Mouse (Mus musculus): Measurements from ENCODE around the gene Gm49388. TPM values are rescaled to one million over a fixed set of nuclear protein-coding genes. Genes with fewer than 3 reads are reported as not detected.

The Gm49388 gene
- polyA plus RNA-seq, 1 experiment from 2014 or later: not detected

GRCm38 (mm10) chr7:127840886-127841285, 55.5 kb downstream of the Gm49388 start:
- Histone ChIP-seq H3K9me3 (ENCODE audit: control insufficient read depth, low read length) (no peaks in the 10 kb centered on the region), H3K36me3 (ENCODE audit: control insufficient read depth, insufficient read depth, low read length) (peaks cover 2% of the 10 kb centered on the region; the same call in 1 of the 2 replicates), H3K4me2 (ENCODE audit: low read length) (peak overlapping the region; percentile 91), H3K27me3 (replicated peaks; ENCODE audit: control insufficient read depth, insufficient read depth, low read length) (no peaks in the 10 kb centered on the region), H3K4me1 (ENCODE audit: control insufficient read depth, insufficient read depth, low read depth, low read length) (peaks cover 11% of the 10 kb centered on the region; the same call in 1 of the 2 replicates), H3K4me3 (ENCODE audit: low read length) (peak overlapping the region; percentile 49), H3K27ac (ENCODE audit: low read depth, low read length) (peak overlapping the region; percentile 94), H3K9ac (ENCODE audit: low read depth, low read length) (peak overlapping the region; percentile 70)
- 4% methylated on average over 15 of the region's 15 CpGs for WGBS
- peak; percentile 18; the same call in 1 of the 2 replicates for ATAC-seq

- Histone ChIP-seq H3K27ac (ENCODE audit: low read depth, low read length) (peak overlapping the region; percentile 94), H3K27me3 (replicated peaks; ENCODE audit: control insufficient read depth, insufficient read depth, low read length) (no peaks in the 10 kb centered on the region), H3K4me1 (ENCODE audit: control insufficient read depth, insufficient read depth, low read depth, low read length) (peaks cover 11% of the 10 kb centered on the region; the same call in 1 of the 2 replicates), H3K36me3 (ENCODE audit: control insufficient read depth, insufficient read depth, low read length) (peaks cover 4% of the 10 kb centered on the region; the same call in 1 of the 2 replicates), H3K4me3 (ENCODE audit: low read length) (peak overlapping the region; percentile 49), H3K9ac (ENCODE audit: low read depth, low read length) (peak overlapping the region; percentile 70), H3K4me2 (ENCODE audit: low read length) (peak overlapping the region; percentile 91), H3K9me3 (ENCODE audit: control insufficient read depth, low read length) (no peaks in the 10 kb centered on the region)
- peak; percentile 96 for ATAC-seq
- WGBS: under 1% methylated on average over 46 of the region's 46 CpGs
These were observed 56.1 kb downstream of the Gm49388 start for GRCm38 (mm10) chr7:127841340-127842000.

GRCm38 (mm10) chr7:127842001-127842718, 56.8 kb downstream of the Gm49388 start:
- Histone ChIP-seq H3K4me2 (ENCODE audit: low read length) (peak overlapping the region; percentile 91), H3K27ac (ENCODE audit: low read depth, low read length) (peak overlapping the region; percentile 94), H3K27me3 (replicated peaks; ENCODE audit: control insufficient read depth, insufficient read depth, low read length) (no peaks in the 10 kb centered on the region), H3K9me3 (ENCODE audit: control insufficient read depth, low read length) (no peaks in the 10 kb centered on the region), H3K9ac (ENCODE audit: low read depth, low read length) (peak overlapping the region; percentile 70), H3K4me3 (ENCODE audit: low read length) (peak overlapping the region; percentile 49), H3K4me1 (ENCODE audit: control insufficient read depth, insufficient read depth, low read depth, low read length) (peaks cover 11% of the 10 kb centered on the region; the same call in 1 of the 2 replicates), H3K36me3 (ENCODE audit: control insufficient read depth, insufficient read depth, low read length) (peaks cover 4% of the 10 kb centered on the region; the same call in 1 of the 2 replicates)
- peak; percentile 58 for ATAC-seq
- under 1% methylated on average over 40 of the region's 40 CpGs for WGBS

- Histone ChIP-seq H3K4me1 (ENCODE audit: control insufficient read depth, insufficient read depth, low read depth, low read length) (no peaks in the 10 kb centered on the region), H3K9ac (ENCODE audit: low read depth, low read length) (no peak overlapping the region), H3K4me2 (ENCODE audit: low read length) (no peak overlapping the region), H3K27me3 (replicated peaks; ENCODE audit: control insufficient read depth, insufficient read depth, low read length) (no peaks in the 10 kb centered on the region), H3K9me3 (ENCODE audit: control insufficient read depth, low read length) (no peaks in the 10 kb centered on the region), H3K27ac (ENCODE audit: low read depth, low read length) (no peak overlapping the region), H3K36me3 (ENCODE audit: control insufficient read depth, insufficient read depth, low read length) (peaks cover 2% of the 10 kb centered on the region; the same call in 1 of the 2 replicates), H3K4me3 (ENCODE audit: low read length) (no peak overlapping the region)
- ATAC-seq: no peak
- WGBS: 80% methylated on average over 6 of the region's 6 CpGs
These were observed 64.8 kb downstream of the Gm49388 start for GRCm38 (mm10) chr7:127849973-127850875.

- Histone ChIP-seq H3K27ac (ENCODE audit: low read depth, low read length) (no peak overlapping the region), H3K4me2 (ENCODE audit: low read length) (no peak overlapping the region), H3K36me3 (ENCODE audit: control insufficient read depth, insufficient read depth, low read length) (peaks cover 2% of the 10 kb centered on the region; the same call in 1 of the 2 replicates), H3K4me3 (ENCODE audit: low read length) (no peak overlapping the region), H3K27me3 (replicated peaks; ENCODE audit: control insufficient read depth, insufficient read depth, low read length) (no peaks in the 10 kb centered on the region), H3K9ac (ENCODE audit: low read depth, low read length) (no peak overlapping the region), H3K9me3 (ENCODE audit: control insufficient read depth, low read length) (no peaks in the 10 kb centered on the region), H3K4me1 (ENCODE audit: control insufficient read depth, insufficient read depth, low read depth, low read length) (no peaks in the 10 kb centered on the region)
- ATAC-seq: no peak
- WGBS: 73% methylated on average over 5 of the region's 5 CpGs
These were observed 65.5 kb downstream of the Gm49388 start for GRCm38 (mm10) chr7:127850906-127851305.

Other genes starting within 250 kb of the Gm49388 start
- gene Tmem265, start 224.2 kb upstream of the Gm49388 start, polyA plus RNA-seq (2015; fragmentation: Nextera tagmentation; extraction: Ambion mirVana): 4.3 and 6.2 TPM in 2 replicates
- 60.5 and 60.9 TPM in 2 replicates for gene Phkg2, start 212.3 kb upstream of the Gm49388 start, polyA plus RNA-seq (2015; fragmentation: Nextera tagmentation; extraction: Ambion mirVana)
- 11.6 and 13.3 TPM in 2 replicates for gene Ccdc189, start 197.0 kb upstream of the Gm49388 start, polyA plus RNA-seq (2015; fragmentation: Nextera tagmentation; extraction: Ambion mirVana)
- 38.0 and 48.1 TPM in 2 replicates for gene Rnf40, start 196.8 kb upstream of the Gm49388 start, polyA plus RNA-seq (2015; fragmentation: Nextera tagmentation; extraction: Ambion mirVana)
- 15.0 and 20.7 TPM in 2 replicates for gene Zfp629, start 169.8 kb upstream of the Gm49388 start, polyA plus RNA-seq (2015; fragmentation: Nextera tagmentation; extraction: Ambion mirVana)
- 39.5 and 41.9 TPM in 2 replicates for gene Bcl7c, start 76.7 kb upstream of the Gm49388 start, polyA plus RNA-seq (2015; fragmentation: Nextera tagmentation; extraction: Ambion mirVana)
- gene Ctf1, start 72.9 kb upstream of the Gm49388 start, polyA plus RNA-seq (2015; fragmentation: Nextera tagmentation; extraction: Ambion mirVana): 3.4 and 4.9 TPM in 2 replicates
- 0.15 and 0.20 TPM in 2 replicates for gene Ctf2, start 53.4 kb upstream of the Gm49388 start, polyA plus RNA-seq (2015; fragmentation: Nextera tagmentation; extraction: Ambion mirVana)
- 6.8 TPM in 2 replicates for gene Fbxl19, start 41.1 kb upstream of the Gm49388 start, polyA plus RNA-seq (2015; fragmentation: Nextera tagmentation; extraction: Ambion mirVana)
- gene Orai3, start 15.8 kb upstream of the Gm49388 start, polyA plus RNA-seq (2015; fragmentation: Nextera tagmentation; extraction: Ambion mirVana): 10.4 and 11.3 TPM in 2 replicates
- gene Setd1a, start 8.9 kb upstream of the Gm49388 start, polyA plus RNA-seq (2015; fragmentation: Nextera tagmentation; extraction: Ambion mirVana): 12.8 and 14.6 TPM in 2 replicates
- gene Hsd3b7, start 15.0 kb downstream of the Gm49388 start, polyA plus RNA-seq (2015; fragmentation: Nextera tagmentation; extraction: Ambion mirVana): 11.9 and 12.1 TPM in 2 replicates
- 21.6 and 22.0 TPM in 2 replicates for gene Stx4a, start 38.7 kb downstream of the Gm49388 start, polyA plus RNA-seq (2015; fragmentation: Nextera tagmentation; extraction: Ambion mirVana)
- 76.8 and 84.4 TPM in 2 replicates for gene Stx1b, start 38.9 kb downstream of the Gm49388 start, polyA plus RNA-seq (2015; fragmentation: Nextera tagmentation; extraction: Ambion mirVana)
- 6.0 and 8.8 TPM in 2 replicates for gene Zfp646, start 90.6 kb downstream of the Gm49388 start, polyA plus RNA-seq (2015; fragmentation: Nextera tagmentation; extraction: Ambion mirVana)
- gene Zfp668, start 91.2 kb downstream of the Gm49388 start, polyA plus RNA-seq (2015; fragmentation: Nextera tagmentation; extraction: Ambion mirVana): 29.5 and 35.1 TPM in 2 replicates
- 0.81 and 0.99 TPM in 2 replicates for gene Prss53, start 105.4 kb downstream of the Gm49388 start, polyA plus RNA-seq (2015; fragmentation: Nextera tagmentation; extraction: Ambion mirVana)
- gene Gm21974, start 109.8 kb downstream of the Gm49388 start, polyA plus RNA-seq (2015; fragmentation: Nextera tagmentation; extraction: Ambion mirVana): not detected in 2 replicates
- 70.5 and 75.2 TPM in 2 replicates for gene Vkorc1, start 110.0 kb downstream of the Gm49388 start, polyA plus RNA-seq (2015; fragmentation: Nextera tagmentation; extraction: Ambion mirVana)
- 67.1 and 72.5 TPM in 2 replicates for gene Bckdk, start 118.5 kb downstream of the Gm49388 start, polyA plus RNA-seq (2015; fragmentation: Nextera tagmentation; extraction: Ambion mirVana)
- gene Kat8, start 126.9 kb downstream of the Gm49388 start, polyA plus RNA-seq (2015; fragmentation: Nextera tagmentation; extraction: Ambion mirVana): 42.1 and 42.3 TPM in 2 replicates
- 0.50 TPM in 2 replicates for gene Prss8, start 144.5 kb downstream of the Gm49388 start, polyA plus RNA-seq (2015; fragmentation: Nextera tagmentation; extraction: Ambion mirVana)
- 14.3 and 14.9 TPM in 2 replicates for gene Prss36, start 161.1 kb downstream of the Gm49388 start, polyA plus RNA-seq (2015; fragmentation: Nextera tagmentation; extraction: Ambion mirVana)
- gene Fus, start 181.8 kb downstream of the Gm49388 start, polyA plus RNA-seq (2015; fragmentation: Nextera tagmentation; extraction: Ambion mirVana): 275 and 318 TPM in 2 replicates
- 7.3 and 9.3 TPM in 2 replicates for gene Pycard, start 208.3 kb downstream of the Gm49388 start, polyA plus RNA-seq (2015; fragmentation: Nextera tagmentation; extraction: Ambion mirVana)
- gene Trim72, start 218.3 kb downstream of the Gm49388 start, polyA plus RNA-seq (2015; fragmentation: Nextera tagmentation; extraction: Ambion mirVana): 0.27 TPM in 1 of 2 replicates, not detected in the other